Comparison of ENCODE assay signal across 8 mouse cellular contexts in the genomic region with DNA sequence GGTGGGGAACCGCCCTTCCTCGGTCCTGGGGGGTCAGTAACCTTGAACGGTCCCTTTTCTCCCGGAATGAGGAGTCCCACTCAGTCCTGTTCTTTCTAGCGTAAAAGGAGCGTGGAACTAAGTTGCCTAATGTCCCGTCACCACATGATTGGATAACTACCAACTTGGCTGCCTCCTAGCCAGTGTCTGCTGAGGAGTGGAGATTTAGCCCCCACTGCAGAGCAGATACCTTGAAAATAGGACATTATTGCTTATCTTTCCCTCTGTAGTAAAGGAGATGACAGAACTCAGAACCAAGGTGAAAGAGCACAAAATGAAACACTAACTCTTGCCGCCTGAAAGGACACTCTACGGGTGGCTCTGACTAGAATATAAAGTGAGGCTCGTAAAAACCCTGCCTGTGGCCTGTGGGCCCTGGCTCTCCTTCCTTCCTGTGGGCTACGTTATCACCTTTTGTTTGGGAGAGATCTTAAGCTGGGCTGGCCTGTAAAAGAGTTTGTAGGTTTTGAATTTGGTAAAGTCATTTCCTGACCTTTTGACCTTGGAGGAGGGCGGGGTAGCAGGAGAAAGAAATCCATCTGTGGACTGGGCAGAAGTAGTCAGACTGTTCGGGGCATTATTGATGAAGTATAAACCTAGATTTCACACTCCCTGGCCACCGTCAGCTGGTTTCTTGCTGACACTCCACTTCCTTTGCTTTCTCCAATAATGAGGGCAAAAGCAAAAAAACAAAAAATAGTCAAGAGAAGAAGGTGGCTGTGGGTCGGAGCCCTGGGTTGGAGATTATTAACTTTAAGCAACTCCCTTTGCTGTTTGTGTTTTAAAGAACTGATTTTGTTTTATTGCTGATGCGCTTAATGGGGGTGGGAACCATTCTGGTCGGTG.
A peak's percentile ranks its signal among the peaks of the same experiment; 100 is the strongest.
DNase-seq lines count a peak whose midpoint lies in the region; ATAC-seq and TF ChIP-seq lines count a peak whose summit lies in the region.

No protein-coding gene starts in this region.

- no peak for ATAC-seq in heart, embryonic 11.5 days (replicated peaks; ENCODE audit: insufficient number of reproducible peaks, low FRiP score, low TSS enrichment)
- no peak for ATAC-seq in stomach, embryonic 15.5 days (ENCODE audit: insufficient read depth, low FRiP score, low read depth)

- WGBS in heart, adult 2 months = 28% methylated on average over 17 of the region's 17 CpGs
- 36% methylated on average over 17 of the region's 17 CpGs for WGBS in heart, embryonic 11.5 days (ENCODE audit: insufficient replicate concordance)
- 6% methylated on average over 17 of the region's 17 CpGs for WGBS in limb, embryonic 10.5 days
- 22% methylated on average over 17 of the region's 17 CpGs for WGBS in stomach, embryonic 15.5 days

- peak overlapping the region; percentile 66 for H3K27ac ChIP-seq in heart, adult 2 months
- peak overlapping the region; percentile 54 for H3K27ac ChIP-seq in heart, embryonic 11.5 days (ENCODE audit: low read depth, low read length)
- H3K27ac ChIP-seq in limb, embryonic 10.5 days = peak overlapping the region; percentile 80
- peak overlapping the region; percentile 53 for H3K27ac ChIP-seq in stomach, embryonic 15.5 days

- H3K4me1 ChIP-seq in heart, adult 2 months (ENCODE audit: control insufficient read depth, insufficient read depth, low read length) = peaks cover 39% of the 10 kb centered on the region
- peaks cover 52% of the 10 kb centered on the region for H3K4me1 ChIP-seq in heart, embryonic 11.5 days (ENCODE audit: control insufficient read depth, insufficient read depth, low read length)
- peaks cover 94% of the 10 kb centered on the region for H3K4me1 ChIP-seq in limb, embryonic 10.5 days
- H3K4me1 ChIP-seq in stomach, embryonic 15.5 days = peaks cover 59% of the 10 kb centered on the region

- no peak for TF ChIP-seq CTCF in heart, adult 2 months (IDR thresholded peaks at IDR 0.05)

- no peak for TF ChIP-seq POLR2A in heart, adult 2 months (IDR thresholded peaks at IDR 0.05; ENCODE audit: insufficient read depth, low read depth, low read length)

- DNase-seq in heart, adult 2 months = peak; percentile 59 to 62
- DNase-seq in heart, postnatal 4 days = no peak
- peak; percentile 94 for DNase-seq in R1 (ENCODE audit: low read depth, low spot score)
- no peak for DNase-seq in limb, embryonic 10.5 days (ENCODE audit: low spot score)
- DNase-seq in frontal cortex, postnatal 14 days (ENCODE audit: low spot score in 2 of 2) = no peak
- no peak for DNase-seq in frontal cortex, postnatal 25 days (ENCODE audit: low spot score in 2 of 2)

- no peaks in the 10 kb centered on the region for H3K9me3 ChIP-seq in heart, embryonic 11.5 days (replicated peaks; ENCODE audit: control insufficient read depth, low read length)
- no peaks in the 10 kb centered on the region for H3K9me3 ChIP-seq in limb, embryonic 10.5 days (replicated peaks)
- no peaks in the 10 kb centered on the region for H3K9me3 ChIP-seq in stomach, embryonic 15.5 days

- peak overlapping the region; percentile 41 for H3K9ac ChIP-seq in heart, adult 2 months (ENCODE audit: low read depth, low read length)
- H3K9ac ChIP-seq in heart, embryonic 11.5 days (ENCODE audit: low read depth, low read length) = no peak overlapping the region
- H3K9ac ChIP-seq in stomach, embryonic 15.5 days = no peak overlapping the region

- H3K27me3 ChIP-seq in heart, adult 2 months (ENCODE audit: control insufficient read depth, insufficient read depth, low read length) = no peaks in the 10 kb centered on the region
- H3K27me3 ChIP-seq in heart, embryonic 11.5 days (ENCODE audit: control insufficient read depth, insufficient read depth, low read length) = no peaks in the 10 kb centered on the region
- H3K27me3 ChIP-seq in limb, embryonic 10.5 days (ENCODE audit: low read depth, poor library complexity, severe bottlenecking) = no peaks in the 10 kb centered on the region
- H3K27me3 ChIP-seq in stomach, embryonic 15.5 days (replicated peaks) = no peaks in the 10 kb centered on the region

- TF ChIP-seq EP300 in heart, adult 2 months (IDR thresholded peaks at IDR 0.05; ENCODE audit: insufficient read depth, low read depth, low read length) = 0 out of 2 replicates have a peak, but pooled peaks have one; percentile 26

- peaks cover 2% of the 10 kb centered on the region; the same call in 1 of the 2 replicates for H3K79me2 ChIP-seq in heart, adult 2 months (replicated peaks; ENCODE audit: control insufficient read depth, insufficient read depth, low read length)

- H3K4me2 ChIP-seq in heart, embryonic 11.5 days = peak overlapping the region; percentile 2; the same call in 1 of the 2 replicates
- peak overlapping the region; percentile 21; the same call in 1 of the 2 replicates for H3K4me2 ChIP-seq in stomach, embryonic 15.5 days

- peaks cover 22% of the 10 kb centered on the region for H3K36me3 ChIP-seq in heart, adult 2 months (ENCODE audit: control insufficient read depth, insufficient read depth, low read length)
- H3K36me3 ChIP-seq in heart, embryonic 11.5 days (ENCODE audit: control insufficient read depth, insufficient read depth, low read length) = no peaks in the 10 kb centered on the region
- peaks cover 4% of the 10 kb centered on the region; the same call in 1 of the 2 replicates for H3K36me3 ChIP-seq in limb, embryonic 10.5 days
- H3K36me3 ChIP-seq in stomach, embryonic 15.5 days = no peaks in the 10 kb centered on the region

- intact Hi-C loops in heart, adult 2 months (cut with DNase I) = loop anchor here (2.0 to 5.0 kb wide), 3 partner anchors 14 to 62 kb away; a partner anchor contains a TSS

- H3K4me3 ChIP-seq in heart, adult 2 months = peak overlapping the region; percentile 27; the same call in 1 of the 2 replicates
- no peak overlapping the region for H3K4me3 ChIP-seq in heart, embryonic 11.5 days (ENCODE audit: low read depth, low read length)
- peak overlapping the region; percentile 34 for H3K4me3 ChIP-seq in limb, embryonic 10.5 days
- no peak overlapping the region for H3K4me3 ChIP-seq in stomach, embryonic 15.5 days (replicated peaks)

Comparison
In these comparisons a context has a peak if more than half of its experiments do, and no peak if none do; other contexts are left out.
1. DNase-seq: peak in heart, adult 2 months (2 of 2) and R1 (single experiment); none in heart, postnatal 4 days (single experiment), limb, embryonic 10.5 days (single experiment), frontal cortex, postnatal 14 days (0 of 2) and frontal cortex, postnatal 25 days (0 of 2).
2. H3K4me3 ChIP-seq: peak in heart, adult 2 months (single experiment) and limb, embryonic 10.5 days (single experiment); none in heart, embryonic 11.5 days (single experiment) and stomach, embryonic 15.5 days (single experiment).
3. Peak in every context shown above with its lines, with median percentiles within 50 percentile points of each other: H3K27ac ChIP-seq.